Mouse (Mus musculus) naive thymus-derived CD4-positive, alpha-beta T cell, adult 2 months (primary cell): ENCODE measurements around the gene Lef1.

Source experiments
- DNase-seq: peaks from one replicate; pipeline ENCODE4 v3.0.0-alpha.2; 2011; ENCODE audit warnings: low read depth

Gene Lef1

DNA sequence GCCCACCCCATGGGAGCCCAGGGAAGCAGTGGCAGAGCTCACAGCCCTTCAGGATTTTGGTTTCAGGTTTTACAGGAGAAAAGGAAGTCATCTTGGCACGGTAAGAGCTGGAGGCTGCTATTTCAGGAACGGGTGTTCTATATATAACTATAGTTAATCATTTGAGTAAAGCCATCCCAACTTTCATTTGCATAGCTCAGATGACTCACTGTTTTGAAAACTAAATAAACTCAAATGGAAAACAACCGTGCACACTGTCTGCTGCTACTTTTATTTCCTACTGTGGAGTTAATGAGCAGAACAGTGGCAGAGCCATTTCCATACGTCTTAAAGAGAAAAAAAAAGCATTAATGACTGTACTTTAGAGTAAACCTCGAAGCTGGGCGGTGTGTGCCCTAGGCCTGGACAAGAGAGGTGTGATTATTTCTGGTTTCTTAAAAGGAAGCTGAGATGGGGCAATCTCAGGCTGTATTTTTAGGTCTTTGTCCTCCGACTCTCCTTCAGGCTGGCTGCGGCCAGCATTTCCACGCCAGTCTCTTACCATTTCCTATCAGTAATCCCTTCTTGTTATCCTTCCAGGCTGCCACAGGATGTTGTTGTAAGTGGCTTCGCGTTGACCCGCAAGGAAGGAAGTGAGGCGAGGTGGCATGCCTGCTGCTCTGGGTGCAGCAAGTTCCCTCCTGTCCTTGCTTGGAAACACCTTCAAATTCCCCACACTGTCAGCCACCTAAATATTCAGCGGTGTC is 29.2 kb downstream of the Lef1 start:
- DNase-seq, result peak; percentile 75

DNA sequence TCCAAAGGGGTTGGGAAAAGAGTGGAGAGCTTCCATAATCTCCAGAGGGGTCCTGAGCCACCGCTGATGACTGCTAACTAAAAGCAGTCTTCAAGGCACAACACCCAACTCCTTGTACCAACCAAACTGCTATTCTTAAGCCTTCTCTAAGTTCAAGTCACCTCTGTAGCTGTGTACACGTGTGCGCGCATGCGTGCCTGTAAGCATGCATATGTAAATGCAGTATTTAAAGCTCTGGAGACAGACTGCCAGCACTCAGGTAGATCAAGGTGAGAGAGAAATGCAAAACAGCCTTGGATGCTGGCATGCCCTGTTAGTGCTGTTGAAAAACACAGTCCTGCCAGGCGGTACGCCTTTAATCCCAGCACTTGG is 29.8 kb downstream of the Lef1 start:
- peak; percentile 63 for DNase-seq

DNA sequence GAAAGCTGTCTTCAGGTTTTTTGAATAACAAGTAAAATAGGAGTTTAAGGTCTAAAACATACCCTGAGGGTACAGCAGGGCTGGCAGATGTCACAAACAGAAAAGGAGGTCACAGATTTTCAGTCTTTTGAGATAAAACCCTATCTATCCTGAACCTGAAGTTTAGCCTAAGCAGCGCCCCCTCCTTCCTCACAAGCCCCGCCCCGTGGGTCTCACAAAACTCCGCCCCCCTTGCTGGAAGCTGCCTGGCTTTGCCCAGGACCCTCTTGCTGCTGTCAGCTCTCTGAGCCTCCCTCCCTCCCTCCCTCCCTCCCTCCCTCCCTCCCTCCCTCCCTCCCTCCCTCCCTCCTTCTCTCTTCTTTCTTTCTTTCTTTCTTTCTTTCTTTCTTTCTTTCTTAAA is 31.3 kb downstream of the Lef1 start:
- DNase-seq, result no peak

DNA sequence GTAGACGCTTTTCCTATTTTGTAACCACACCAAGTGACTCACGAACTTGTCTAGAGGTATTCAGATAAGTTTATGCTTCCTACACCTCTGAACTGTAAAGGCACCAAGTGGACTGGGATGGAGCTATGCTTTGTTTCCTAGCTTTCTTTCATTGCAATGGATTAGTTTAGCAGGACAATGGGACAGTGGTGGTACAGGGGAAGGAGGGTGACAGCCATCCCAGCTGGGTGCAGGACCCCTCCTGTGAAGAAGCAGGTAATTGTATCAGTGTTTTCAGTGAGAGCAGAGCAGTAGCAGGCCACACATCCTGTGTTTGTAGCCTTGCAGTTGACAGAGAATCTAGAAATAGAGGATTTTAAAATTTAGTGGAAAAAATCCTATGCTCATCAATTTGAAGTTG is 34.0 kb downstream of the Lef1 start:
- DNase-seq, result peak; percentile 58

DNA sequence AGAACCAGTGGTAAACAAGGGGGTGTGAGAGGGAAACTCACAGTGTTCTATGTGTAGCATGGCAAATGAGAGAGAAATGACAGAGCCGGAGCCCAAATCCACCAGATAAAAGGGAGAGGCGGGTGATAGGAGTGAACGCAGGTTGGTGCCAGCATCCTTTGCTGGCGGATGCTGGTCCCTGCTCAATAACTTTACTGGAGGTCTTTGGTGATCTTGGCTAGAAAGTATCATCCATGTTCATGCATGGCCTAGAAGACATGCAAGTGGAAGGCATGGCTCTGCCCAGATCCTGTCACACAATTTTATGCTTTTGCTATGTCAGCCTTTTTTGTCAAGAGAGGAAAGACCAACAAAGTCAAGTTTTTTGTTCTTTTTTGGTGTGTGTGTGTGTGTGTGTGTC is 42.6 kb downstream of the Lef1 start:
- peak; percentile 74 for DNase-seq

DNA sequence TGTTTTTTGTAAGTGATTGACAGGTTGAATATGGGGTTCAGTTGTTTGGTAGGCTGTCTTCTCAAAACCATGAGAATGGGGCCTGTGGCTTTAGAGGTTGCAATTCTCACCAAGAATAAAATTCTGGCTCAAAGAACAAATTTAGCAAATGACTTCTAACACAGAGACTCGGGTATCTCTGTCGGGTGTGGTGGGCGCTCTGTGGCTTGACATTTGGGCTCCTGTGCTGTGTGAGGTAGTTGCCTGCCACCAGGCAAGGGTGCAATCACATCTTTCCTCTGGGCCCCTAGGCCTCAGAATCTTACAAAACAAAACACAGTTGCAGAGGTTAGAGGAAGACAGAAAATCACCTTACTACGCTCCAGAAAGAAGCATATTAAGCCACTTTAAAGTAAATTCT is 43.6 kb downstream of the Lef1 start:
- DNase-seq, result peak; percentile 76

DNA sequence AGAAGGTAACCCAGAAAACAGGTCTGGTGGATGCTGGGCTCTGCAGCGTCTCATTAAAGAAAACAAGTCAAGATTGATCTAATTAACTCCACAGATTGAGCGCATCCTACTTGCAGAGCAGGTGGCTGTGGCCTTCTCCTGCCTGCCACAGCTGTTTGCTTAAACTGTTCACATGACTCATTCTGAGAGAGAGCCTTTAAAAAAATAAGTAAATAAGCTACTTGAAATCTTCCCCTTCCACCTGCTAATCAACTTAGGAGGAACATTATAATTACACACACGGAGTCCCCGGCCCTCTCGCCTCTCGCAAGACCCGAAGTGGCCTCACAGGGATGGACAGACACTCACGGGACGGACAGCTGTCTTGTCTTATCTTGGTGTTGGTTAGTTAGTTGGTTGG is 44.3 kb downstream of the Lef1 start:
- peak; percentile 63 for DNase-seq

DNA sequence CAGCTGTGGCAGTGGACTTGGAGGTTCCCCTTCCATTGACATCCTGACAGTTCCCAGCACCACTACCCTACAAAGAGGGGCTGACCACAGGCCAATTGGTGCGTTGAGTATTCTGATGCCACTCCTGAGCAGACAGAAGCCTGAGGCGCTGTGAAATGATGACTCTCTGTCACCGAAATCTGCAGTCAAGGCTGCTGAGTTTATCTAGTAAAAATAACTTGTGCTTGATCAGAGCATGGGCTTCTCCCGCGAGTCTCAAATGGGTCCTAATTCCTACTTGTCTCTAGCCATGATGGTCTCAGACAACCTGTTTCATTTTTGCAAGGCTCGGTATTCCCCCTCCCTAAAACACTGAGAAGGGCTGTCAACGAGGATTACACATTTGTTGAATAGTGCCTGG is 44.8 kb downstream of the Lef1 start:
- peak; percentile 50 for DNase-seq

DNA sequence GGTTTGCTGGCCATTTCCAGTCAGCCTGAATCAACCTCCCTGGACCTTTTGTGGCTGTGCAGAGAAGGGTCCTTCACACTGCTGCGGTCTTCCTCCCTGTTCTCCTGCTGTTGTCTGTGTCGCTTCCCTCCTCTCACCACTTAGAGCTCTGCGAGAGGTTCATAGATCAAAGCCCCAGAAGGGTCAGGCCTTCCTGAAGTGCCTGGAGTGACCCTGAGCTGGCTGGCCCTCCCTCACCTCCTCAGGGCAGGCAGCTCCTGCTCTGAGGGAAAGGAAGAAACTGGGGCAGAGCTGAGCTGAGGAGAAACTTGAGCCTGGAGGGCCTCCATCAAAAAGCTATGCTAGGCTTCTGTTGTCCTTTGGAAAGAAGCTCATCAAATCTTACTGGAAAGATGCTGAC is 45.4 kb downstream of the Lef1 start:
- DNase-seq, result no peak

DNA sequence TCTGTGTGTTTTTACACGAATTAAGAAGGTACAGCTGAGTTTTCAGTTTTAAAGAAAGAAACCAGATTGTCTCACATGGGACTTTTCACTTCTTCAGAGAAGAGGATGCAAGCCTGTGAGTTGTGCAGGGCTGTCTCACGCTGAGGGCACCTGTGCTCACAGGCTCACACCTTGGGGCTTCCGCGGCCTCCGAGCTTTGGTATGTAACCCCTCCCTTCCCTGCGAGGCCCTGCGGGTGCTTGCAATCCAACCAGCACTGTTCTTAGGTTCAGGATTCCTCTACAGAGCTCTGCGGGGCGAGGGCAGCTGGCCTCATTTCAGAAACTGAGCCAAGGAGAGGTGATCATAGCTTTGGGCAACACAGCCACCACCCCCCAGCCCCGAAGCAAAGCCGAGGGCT is 46.1 kb downstream of the Lef1 start:
- DNase-seq, result peak; percentile 82

DNA sequence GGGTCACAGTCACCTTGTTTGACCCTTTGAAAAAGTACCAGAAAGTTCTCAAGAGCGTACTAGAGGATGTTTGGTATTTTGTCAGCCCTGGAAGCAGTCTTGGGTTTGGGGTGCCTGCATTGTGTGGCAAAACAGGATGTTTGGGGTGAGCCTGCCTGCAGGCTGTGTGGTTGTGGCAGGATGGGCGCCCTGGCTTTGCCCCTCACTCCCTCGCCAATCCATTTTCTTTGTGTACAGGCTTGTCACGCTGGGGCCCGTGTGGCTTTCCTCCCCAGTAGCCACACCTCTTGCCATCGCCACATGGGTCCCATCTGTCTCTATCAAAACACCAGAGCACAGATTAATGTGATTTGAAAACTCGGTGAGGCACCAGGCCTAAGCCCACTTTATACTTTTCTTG is 47.2 kb downstream of the Lef1 start:
- DNase-seq, result peak; percentile 91

DNA sequence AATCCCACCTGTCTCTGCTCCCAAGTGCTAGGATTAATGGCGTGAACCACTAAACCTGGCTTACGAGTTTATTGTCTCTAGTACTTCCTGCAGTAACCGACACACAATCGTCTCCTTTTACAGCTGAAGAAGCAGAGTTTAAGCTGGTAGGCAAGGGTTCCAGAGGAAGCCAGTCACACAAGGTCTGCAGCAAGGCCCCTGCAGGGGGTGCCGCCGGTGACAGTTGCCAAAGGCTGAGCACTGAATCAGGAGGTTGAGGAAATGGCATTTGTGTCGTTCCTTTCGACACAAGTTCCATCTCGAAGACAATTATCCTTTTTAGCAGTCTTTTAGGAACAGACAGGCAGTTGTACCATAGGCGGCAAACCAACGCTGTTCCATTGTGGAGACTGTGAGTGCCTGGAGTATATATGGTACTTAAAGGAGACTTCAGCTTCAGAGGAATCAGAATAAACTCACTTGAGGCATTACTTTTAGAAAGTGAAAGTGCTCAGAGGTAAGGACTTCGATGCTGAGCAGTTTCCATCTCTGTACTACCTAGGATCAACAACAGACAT is 49.0 kb downstream of the Lef1 start:
- DNase-seq, result peak; percentile 81

DNA sequence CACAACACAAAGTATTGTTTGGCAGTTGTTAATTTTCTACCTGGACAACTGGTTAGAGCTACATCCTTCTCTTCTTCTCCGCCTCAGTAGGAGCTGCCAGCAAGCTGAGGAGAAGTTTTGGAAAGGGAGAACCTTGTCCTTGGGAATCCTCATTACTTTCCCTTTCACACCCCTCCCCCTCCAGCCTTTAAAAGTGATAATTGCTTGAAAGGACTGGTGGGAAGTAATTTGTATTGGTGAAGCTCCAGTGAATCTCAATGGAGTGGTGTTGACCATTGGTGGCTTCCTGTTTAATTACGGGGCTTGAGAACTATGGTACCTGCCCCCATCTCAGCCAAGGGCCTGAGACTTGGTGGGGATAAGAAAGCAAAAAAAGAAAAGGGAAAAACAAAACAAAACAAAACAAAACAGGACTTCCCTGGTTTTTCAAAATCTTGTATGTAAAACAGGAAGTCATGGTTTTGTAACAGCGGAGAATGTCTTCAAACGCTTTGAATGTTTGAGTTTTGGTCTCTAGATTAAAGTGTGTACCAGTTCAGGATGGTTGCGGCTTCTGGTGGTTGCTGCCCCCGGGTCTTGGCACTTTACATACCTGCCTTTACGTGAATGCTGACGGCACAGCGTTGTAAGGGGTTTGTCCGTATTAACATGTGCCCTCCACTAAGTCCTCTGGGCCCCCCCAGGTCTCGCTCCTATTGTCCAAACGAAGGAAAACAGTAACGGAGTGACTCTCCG is 49.8 kb downstream of the Lef1 start:
- peak; percentile 82 for DNase-seq

DNA sequence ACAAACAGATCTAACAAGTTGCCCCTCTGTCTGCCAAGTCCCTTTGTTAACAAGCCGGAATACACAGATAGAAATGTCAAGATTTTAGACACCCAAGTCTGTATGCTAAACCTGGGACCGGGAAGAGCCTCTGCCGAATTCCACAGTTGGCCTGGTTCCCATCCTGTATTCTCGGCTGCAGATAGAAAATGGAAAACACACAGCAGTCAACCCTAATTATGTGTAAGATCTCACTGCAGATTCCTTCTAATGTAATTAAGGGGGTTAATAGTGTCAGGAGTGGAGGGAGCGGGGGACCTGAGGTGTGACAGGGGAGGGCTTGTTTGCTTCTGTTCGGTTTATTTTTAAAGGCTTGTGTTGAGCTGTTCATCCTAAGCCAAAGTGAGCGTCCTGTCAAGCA is 50.6 kb downstream of the Lef1 start:
- no peak for DNase-seq

DNA sequence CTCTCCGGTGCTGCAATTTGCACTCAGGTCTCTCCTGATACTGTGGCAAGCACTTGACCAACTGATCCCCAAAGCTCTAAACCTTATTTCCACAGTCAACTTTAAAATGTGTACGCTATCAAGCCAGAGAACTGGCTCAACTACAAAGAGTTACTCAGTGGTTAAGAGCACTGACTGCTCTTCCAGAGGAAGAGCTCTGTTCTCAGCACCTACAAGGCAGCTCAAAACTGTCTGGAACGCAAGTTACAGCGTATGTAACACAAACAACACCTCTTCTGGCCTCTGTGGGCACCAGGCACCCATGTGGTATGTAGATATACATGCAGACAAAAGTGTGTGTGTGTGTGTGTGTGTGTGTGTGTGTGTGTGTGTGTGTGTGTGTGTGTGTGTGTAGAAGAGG is 57.5 kb downstream of the Lef1 start:
- DNase-seq, result peak; percentile 80

DNA sequence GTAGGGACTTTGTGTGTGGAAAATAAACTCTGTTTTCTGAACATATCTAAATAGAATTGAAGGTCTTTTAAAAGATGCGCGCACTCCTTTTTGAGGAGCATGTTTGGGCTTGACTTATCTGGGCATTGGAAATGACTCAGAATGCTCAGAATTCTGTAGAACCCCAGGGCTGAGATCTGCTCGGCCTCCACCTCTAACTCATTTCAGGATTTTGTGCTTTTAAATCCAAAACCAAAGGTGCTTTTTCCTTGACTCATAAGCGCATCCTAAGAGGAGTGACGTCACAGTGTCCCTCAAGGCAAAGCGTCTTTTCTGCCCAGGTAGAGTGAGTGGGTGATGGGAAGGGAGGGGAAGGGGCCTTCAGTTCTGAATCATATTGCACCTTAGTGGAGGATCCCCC is 58.9 kb downstream of the Lef1 start:
- peak; percentile 43 for DNase-seq

DNA sequence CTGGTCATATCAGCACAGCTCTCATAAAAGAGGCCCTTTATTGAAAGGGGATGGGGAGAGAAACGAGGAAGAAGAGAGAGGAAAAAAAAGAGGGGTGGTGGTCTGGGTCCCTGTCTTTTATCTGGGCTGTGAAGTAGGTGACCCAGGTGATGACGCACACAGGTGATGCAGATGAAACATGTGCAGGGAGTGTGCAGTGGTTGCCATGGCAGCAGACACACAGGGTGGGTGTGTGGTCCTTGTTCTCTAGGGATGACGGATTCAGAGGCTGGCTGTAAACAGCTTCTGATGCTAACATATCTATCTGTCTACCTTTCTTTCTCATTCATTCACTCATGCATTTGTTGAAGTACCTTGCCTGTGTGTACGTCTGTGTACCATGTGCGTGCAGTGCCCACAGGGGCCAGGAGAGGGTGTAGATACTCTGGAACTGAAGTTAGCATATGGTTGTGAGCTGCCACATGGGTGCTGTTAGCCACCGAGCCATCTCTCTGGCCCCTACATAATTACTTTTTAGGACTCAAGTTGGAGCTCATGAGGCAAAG is 59.9 kb downstream of the Lef1 start:
- peak; percentile 73 for DNase-seq

DNA sequence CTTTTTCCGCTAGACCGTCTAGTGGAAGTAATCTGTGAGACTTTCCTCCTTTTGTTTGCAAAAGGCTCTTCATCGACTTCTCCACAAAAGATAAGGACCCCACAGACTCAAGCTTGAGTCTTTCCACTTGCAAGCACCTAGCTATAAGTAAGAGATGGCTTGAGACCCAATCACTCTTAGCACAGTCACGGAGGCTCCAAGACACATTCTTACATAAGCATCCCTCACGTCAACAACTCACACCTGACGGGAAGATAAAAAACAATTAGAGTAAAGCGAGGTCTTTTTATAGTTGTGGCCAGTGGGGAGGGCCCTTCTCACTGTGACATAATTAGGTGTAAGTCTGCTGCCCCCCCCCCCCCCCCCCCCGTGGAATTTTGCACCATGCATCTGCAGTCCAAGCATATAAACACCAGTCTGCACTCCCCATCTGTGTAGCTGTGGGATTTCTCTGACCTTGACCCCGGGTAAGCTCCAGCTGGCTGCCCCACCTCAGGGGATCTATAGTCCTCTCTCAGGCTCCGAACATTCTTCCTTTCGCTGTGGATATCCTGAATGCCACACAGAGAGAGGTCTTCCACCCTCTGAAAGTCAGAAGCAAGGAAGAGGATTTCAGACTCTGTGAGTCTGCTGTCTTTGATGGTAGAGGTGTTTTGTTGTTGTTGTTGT is 61.2 kb downstream of the Lef1 start:
- no peak for DNase-seq

DNA sequence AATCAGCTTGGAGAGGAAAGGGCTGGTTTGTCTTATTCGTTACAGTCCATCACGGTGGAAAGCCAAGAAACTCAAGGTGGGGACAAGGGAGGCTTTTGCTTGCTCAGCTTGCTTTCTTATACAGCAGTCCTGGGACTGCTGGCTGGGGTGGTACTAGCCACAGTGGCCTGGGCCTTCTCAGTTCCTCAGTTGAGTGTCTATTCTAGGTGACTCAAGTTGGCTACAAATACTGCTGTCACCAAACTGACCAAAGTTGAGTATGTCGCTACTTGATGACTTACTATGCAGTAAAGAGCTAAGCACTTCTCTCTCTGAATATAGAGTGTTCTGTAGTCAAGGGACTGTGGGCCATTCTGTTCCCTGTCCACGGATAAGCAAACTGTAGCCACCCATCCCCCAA is 62.0 kb downstream of the Lef1 start:
- DNase-seq, result peak; percentile 61

DNA sequence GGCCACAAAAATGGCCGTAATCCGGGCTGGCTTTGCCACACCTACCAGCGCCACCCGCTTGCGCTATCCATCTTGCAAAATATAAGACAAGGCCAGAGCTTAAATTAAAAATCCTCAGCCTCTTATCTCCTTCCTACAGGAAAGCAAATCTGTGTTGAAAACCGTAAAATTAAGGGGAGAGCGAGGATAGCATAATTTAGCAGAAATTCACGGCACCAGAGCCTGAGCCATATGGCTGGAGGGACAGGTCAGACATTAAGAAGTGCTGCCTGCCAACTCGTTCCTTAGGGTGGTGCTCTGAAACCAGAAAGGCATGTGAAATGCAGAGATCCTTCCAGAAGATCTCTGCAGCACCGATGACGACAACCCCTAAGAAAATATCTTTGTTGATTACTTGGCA is 70.7 kb downstream of the Lef1 start:
- no peak for DNase-seq

DNA sequence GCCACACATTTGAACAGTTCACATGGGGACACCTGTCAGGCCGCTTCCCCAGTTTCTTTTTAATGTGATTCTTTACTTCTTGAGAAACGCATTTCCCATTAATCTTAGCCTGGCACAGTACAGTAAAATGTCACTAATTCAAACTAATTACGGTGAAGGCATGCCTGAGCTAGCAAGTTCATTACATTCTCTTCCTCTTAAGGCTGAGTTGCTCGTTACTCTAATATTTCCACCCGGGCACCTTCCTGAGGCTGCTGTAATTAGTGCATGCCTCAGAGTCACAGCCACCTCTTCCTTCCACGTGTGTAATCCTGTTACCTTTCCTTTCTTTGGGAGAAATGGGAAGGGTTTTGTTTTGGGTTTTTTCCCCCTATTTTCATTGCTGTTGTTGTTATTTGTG is 71.9 kb downstream of the Lef1 start:
- DNase-seq, result no peak

DNA sequence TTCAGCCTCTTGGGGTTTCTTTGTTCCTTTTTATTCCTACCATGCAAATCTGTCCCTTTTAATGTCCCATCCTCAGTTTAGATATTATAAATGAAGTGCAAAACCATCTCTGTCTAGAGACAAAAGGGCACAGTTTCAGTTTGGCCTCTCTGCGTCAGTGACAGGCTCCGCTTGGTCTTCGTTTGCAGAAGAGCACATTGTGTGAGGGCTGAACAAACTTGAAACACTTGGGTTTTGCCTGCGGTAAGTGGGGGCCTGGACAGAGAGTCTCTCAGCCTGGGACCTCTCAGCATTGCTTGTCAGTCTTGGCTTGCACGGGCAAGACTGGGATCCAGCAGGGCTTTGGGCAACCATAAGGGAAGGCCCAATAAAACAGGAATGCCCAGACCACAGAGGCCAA is 75.9 kb downstream of the Lef1 start:
- DNase-seq, result no peak

DNA sequence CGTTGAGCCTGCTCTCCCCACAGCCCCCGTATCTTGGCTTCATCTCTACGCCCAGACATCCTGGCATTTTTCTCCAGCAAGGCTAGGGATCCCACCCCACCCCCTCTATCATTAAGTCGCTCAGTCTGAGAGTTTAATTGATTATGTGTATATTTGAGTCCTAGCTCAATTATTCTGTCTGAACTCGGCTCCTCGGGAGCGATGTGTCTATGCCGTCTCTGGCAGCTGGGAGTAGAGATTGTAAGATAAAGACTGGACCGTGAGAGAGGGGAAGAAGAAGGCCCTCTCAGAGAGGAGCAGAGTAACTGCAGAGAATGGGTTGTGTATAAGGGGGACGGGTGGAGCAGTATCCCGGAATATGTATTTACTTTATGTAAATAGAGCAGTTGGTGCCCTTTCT is 80.0 kb downstream of the Lef1 start:
- DNase-seq, result no peak
